Mouse (Mus musculus) embryonic facial prominence, embryonic 15.5 days (tissue): ENCODE results near the gene Atp6v1a. TPM values are rescaled to one million over a fixed set of nuclear protein-coding genes. Genes with fewer than 3 reads are reported as not detected.
A peak's percentile ranks its signal among the peaks of the same experiment; 100 is the strongest.

Experiments
- ATAC-seq: fragments of 200-750 bp; cut with Nextera tagmentation; 2 replicates; pipeline ENCODE4 v1.8.0; 2017; ENCODE audit warnings: low read depth, moderate TSS enrichment; ENCODE audit not compliant: insufficient number of reproducible peaks, low FRiP score, low TSS enrichment
- H3K27ac ChIP-seq: fragments of 300-500 bp; sonication (generic); replicated peaks from 2 replicates; pipeline ENCODE4 v1.5.1; 2015; ENCODE audit warnings: mild to moderate bottlenecking, inconsistent platforms
- H3K27me3 ChIP-seq: fragments of 300-500 bp; sonication (generic); 2 replicates; pipeline ENCODE4 v1.6.1; 2015; ENCODE audit warnings: inconsistent platforms
- H3K36me3 ChIP-seq: fragments of 300-500 bp; sonication (generic); 2 replicates; pipeline ENCODE4 v1.6.1; 2015; ENCODE audit warnings: mild to moderate bottlenecking, inconsistent platforms
- H3K4me1 ChIP-seq: fragments of 300-500 bp; sonication (generic); 2 replicates; pipeline ENCODE4 v1.6.1; 2015; ENCODE audit warnings: inconsistent platforms
- H3K4me2 ChIP-seq: fragments of 300-500 bp; sonication (generic); replicated peaks from 2 replicates; pipeline ENCODE4 v1.6.1; 2015; ENCODE audit warnings: mild to moderate bottlenecking, inconsistent platforms
- H3K4me3 ChIP-seq: fragments of 300-500 bp; sonication (generic); replicated peaks from 2 replicates; pipeline ENCODE4 v1.5.1; 2015; ENCODE audit warnings: mild to moderate bottlenecking, inconsistent platforms
- H3K9ac ChIP-seq: fragments of 300-500 bp; sonication (generic); 2 replicates; pipeline ENCODE4 v1.6.1; 2015; ENCODE audit warnings: inconsistent platforms
- H3K9me3 ChIP-seq: fragments of 300-500 bp; sonication (generic); replicated peaks from 2 replicates; pipeline ENCODE4 v1.6.1; 2016; ENCODE audit warnings: inconsistent platforms
- WGBS: fragments of 180-500 bp; shearing (Covaris S2); methylation state at CpG from one replicate; pipeline ENCODE4 v1.1.7; 2015; 5-methylcytosine and 5-hydroxymethylcytosine counted together
- polyA plus RNA-seq: library from polyadenylated mRNA; unstranded; fragments of >200 nt; fragmentation: Nextera tagmentation; extraction: Ambion mirVana; gene quantifications from 2 replicates; pipeline ENCODE4 v1.2.1, GENCODE M21; 2015

The Atp6v1a gene
- polyA plus RNA-seq, 1 experiment from 2014 or later: 58.1 TPM

DNA sequence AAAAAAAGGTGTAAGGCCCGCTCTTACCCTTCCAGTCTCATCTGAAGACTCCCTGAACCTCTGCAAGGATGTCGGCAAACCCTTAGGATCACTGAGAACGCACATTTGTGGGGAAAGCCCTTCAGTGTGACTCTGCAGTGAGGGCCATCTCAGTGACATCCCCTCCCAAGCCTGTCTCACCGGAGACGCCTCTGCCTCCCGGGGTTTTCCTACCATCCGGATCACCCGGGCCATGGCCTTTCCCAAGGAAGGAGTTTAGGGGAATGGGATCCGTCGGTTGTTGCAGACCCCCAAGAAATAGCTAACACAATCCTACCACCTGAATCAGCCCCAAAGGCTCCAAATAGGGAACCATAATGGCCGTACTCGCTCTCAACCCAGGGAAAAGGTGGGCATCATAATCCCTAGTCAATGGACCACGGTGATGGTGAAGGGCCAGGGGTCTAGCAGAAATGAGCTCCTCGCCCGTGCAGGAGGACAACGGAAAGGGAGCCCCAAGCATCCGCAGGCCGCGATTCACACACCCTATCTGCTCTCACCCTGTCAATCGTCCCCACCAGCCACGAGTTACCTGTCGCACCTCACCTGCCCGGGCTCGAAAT lies 1.0 kb downstream of the Atp6v1a start:
- ATAC-seq: peak; percentile 7; the same call in 1 of the 2 replicates
- H3K9me3 ChIP-seq: no peaks in the 10 kb centered on the region
- peak overlapping the region; percentile 99 for H3K27ac ChIP-seq
- WGBS: under 1% methylated on average over 24 of the region's 24 CpGs
- no peaks in the 10 kb centered on the region for H3K27me3 ChIP-seq
- H3K4me2 ChIP-seq: peak overlapping the region; percentile 88
- peak overlapping the region; percentile 98 for H3K4me3 ChIP-seq
- H3K9ac ChIP-seq: peak overlapping the region; percentile 93
- H3K36me3 ChIP-seq: no peaks in the 10 kb centered on the region
- peaks cover 8% of the 10 kb centered on the region for H3K4me1 ChIP-seq

GRCm38 (mm10) chr16:44136511-44137021 lies 2.9 kb downstream of the Atp6v1a start:
- Histone ChIP-seq H3K9me3 (no peaks in the 10 kb centered on the region), H3K27ac (no peak overlapping the region), H3K27me3 (no peaks in the 10 kb centered on the region), H3K36me3 (no peaks in the 10 kb centered on the region), H3K4me3 (no peak overlapping the region), H3K9ac (no peak overlapping the region), H3K4me1 (peaks cover 6% of the 10 kb centered on the region), H3K4me2 (no peak overlapping the region)
- WGBS: 74% methylated on average over 6 of the region's 6 CpGs
- no peak for ATAC-seq

DNA sequence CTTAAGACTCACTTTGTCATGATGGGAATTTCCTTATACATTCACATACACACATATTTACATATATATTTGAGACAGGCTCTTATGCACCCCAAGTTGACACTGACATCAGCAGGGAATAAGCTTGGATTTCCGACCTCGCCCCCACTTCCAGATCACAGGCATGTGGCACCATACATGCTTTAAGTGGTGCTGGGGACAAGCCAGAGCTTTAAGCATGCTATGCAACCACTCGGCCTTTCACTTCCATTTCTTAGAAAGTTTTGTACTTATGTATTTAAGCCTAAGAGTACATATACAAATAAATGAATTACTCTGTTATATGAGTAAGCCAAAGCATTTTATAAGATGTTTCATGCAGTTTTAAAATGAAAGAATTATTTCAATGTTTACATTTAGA lies 6.3 kb downstream of the Atp6v1a start:
- ATAC-seq: no peak
- Histone ChIP-seq H3K9ac (no peak overlapping the region), H3K9me3 (no peaks in the 10 kb centered on the region), H3K36me3 (no peaks in the 10 kb centered on the region), H3K4me3 (no peak overlapping the region), H3K27me3 (no peaks in the 10 kb centered on the region), H3K27ac (no peak overlapping the region), H3K4me2 (no peak overlapping the region), H3K4me1 (peaks cover 4% of the 10 kb centered on the region; the same call in 1 of the 2 replicates)
- WGBS: 80% methylated on average over 3 of the region's 3 CpGs

DNA sequence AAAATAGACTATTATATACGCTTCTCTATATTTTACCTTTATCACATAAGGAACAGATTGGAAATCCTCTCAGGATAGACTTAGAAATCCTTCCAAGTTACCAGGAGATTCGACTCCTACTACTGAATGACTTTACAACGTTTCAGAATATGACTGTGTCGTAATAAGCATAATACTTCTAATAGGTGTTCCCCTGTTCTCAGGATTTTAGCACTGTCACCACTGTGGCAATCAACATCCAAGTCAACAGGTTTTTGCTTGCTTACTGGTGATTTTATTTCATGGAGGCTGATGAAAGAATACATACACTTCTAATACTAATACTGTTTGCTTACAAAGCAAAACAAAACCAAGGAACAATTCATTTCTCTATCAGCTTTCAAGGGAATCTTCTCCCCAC lies 7.2 kb downstream of the Atp6v1a start:
- Histone ChIP-seq H3K27ac (no peak overlapping the region), H3K4me3 (no peak overlapping the region), H3K9ac (no peak overlapping the region), H3K36me3 (no peaks in the 10 kb centered on the region), H3K9me3 (no peaks in the 10 kb centered on the region), H3K4me1 (0 out of 2 replicates have a peak, but pooled peaks cover 4% of the 10 kb centered on the region), H3K27me3 (no peaks in the 10 kb centered on the region), H3K4me2 (no peak overlapping the region)
- 70% methylated on average over 4 of the region's 4 CpGs for WGBS
- ATAC-seq: no peak

GRCm38 (mm10) chr16:44126437-44126836 lies 13.1 kb downstream of the Atp6v1a start:
- H3K9me3 ChIP-seq: no peaks in the 10 kb centered on the region
- 64% methylated on average over 4 of the region's 4 CpGs for WGBS
- H3K4me3 ChIP-seq: no peak overlapping the region
- no peak overlapping the region for H3K4me2 ChIP-seq
- no peaks in the 10 kb centered on the region for H3K27me3 ChIP-seq
- 0 out of 2 replicates have a peak, but pooled peaks cover 2% of the 10 kb centered on the region for H3K4me1 ChIP-seq
- H3K9ac ChIP-seq: no peak overlapping the region
- H3K27ac ChIP-seq: no peak overlapping the region
- peak; percentile 47 for ATAC-seq
- no peaks in the 10 kb centered on the region for H3K36me3 ChIP-seq

- H3K4me1 ChIP-seq: 0 out of 2 replicates have a peak, but pooled peaks cover 2% of the 10 kb centered on the region
- no peak overlapping the region for H3K4me3 ChIP-seq
- WGBS: 83% methylated on average over 2 of the region's 2 CpGs
- H3K4me2 ChIP-seq: no peak overlapping the region
- no peaks in the 10 kb centered on the region for H3K27me3 ChIP-seq
- H3K36me3 ChIP-seq: no peaks in the 10 kb centered on the region
- no peak for ATAC-seq
- H3K9me3 ChIP-seq: no peaks in the 10 kb centered on the region
- H3K9ac ChIP-seq: no peak overlapping the region
- H3K27ac ChIP-seq: no peak overlapping the region
Observed at GRCm38 (mm10) chr16:44125436-44125835, 14.1 kb downstream of the Atp6v1a start.

DNA sequence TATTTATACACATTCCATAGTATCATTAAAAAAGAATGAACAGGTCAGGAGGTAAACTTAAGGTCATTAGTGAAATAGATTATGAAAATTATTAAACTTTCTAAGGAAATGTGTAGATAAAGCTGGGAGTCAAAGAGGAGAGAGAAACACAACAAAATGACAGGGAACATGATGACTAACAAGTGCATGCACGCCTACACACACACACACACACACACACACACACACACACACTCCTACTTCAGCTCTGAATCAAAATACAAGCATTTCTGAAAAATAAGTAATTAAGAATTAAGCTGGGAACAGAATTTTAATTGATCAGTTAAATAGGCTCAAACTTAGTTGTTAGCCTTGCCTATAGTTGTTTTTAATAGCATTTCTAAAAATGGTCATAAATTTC lies 14.8 kb downstream of the Atp6v1a start:
- Histone ChIP-seq H3K9me3 (no peaks in the 10 kb centered on the region), H3K27ac (no peak overlapping the region), H3K27me3 (no peaks in the 10 kb centered on the region), H3K4me2 (no peak overlapping the region), H3K9ac (no peak overlapping the region), H3K4me1 (0 out of 2 replicates have a peak, but pooled peaks cover 2% of the 10 kb centered on the region), H3K36me3 (no peaks in the 10 kb centered on the region), H3K4me3 (no peak overlapping the region)
- WGBS: 62% methylated on average over 1 of the region's 1 CpGs
- ATAC-seq: no peak

DNA sequence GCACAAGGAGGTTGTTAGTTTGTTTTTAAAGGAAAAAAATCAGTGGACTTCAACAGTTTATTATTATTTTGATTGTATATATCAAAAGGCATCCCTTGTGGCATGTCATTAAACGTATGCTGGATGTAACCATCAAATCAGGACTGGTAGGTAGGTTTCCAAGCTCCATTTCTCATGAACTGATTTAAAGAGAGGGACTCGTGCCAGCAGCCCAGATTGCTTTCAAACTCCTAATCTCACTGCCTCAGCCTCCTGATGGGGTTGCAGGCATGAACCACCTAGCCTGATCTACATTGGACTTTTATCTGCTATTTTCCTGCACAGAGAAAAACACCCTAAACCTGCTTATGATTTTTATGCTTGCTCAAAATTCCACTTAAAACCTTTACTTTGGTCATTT lies 15.7 kb downstream of the Atp6v1a start:
- ATAC-seq: no peak
- Histone ChIP-seq H3K4me3 (no peak overlapping the region), H3K27me3 (no peaks in the 10 kb centered on the region), H3K36me3 (no peaks in the 10 kb centered on the region), H3K4me2 (no peak overlapping the region), H3K9ac (no peak overlapping the region), H3K9me3 (no peaks in the 10 kb centered on the region), H3K4me1 (0 out of 2 replicates have a peak, but pooled peaks cover 2% of the 10 kb centered on the region), H3K27ac (no peak overlapping the region)
- 68% methylated on average over 2 of the region's 2 CpGs for WGBS

GRCm38 (mm10) chr16:44122982-44123725 lies 16.4 kb downstream of the Atp6v1a start:
- 76% methylated on average over 7 of the region's 7 CpGs for WGBS
- no peaks in the 10 kb centered on the region for H3K27me3 ChIP-seq
- no peak overlapping the region for H3K4me3 ChIP-seq
- no peak overlapping the region for H3K27ac ChIP-seq
- H3K4me1 ChIP-seq: 0 out of 2 replicates have a peak, but pooled peaks cover 2% of the 10 kb centered on the region
- no peak overlapping the region for H3K4me2 ChIP-seq
- no peak overlapping the region for H3K9ac ChIP-seq
- 0 out of 2 replicates have a peak, but pooled peaks cover 5% of the 10 kb centered on the region for H3K36me3 ChIP-seq
- no peaks in the 10 kb centered on the region for H3K9me3 ChIP-seq
- ATAC-seq: no peak

GRCm38 (mm10) chr16:44122574-44122973 lies 16.9 kb downstream of the Atp6v1a start:
- Histone ChIP-seq H3K9me3 (no peaks in the 10 kb centered on the region), H3K4me2 (no peak overlapping the region), H3K4me3 (no peak overlapping the region), H3K9ac (no peak overlapping the region), H3K27ac (no peak overlapping the region), H3K27me3 (no peaks in the 10 kb centered on the region), H3K4me1 (0 out of 2 replicates have a peak, but pooled peaks cover 2% of the 10 kb centered on the region), H3K36me3 (0 out of 2 replicates have a peak, but pooled peaks cover 5% of the 10 kb centered on the region)
- ATAC-seq: no peak
- 86% methylated on average over 6 of the region's 6 CpGs for WGBS

- H3K27ac ChIP-seq: no peak overlapping the region
- H3K9me3 ChIP-seq: no peaks in the 10 kb centered on the region
- no peak overlapping the region for H3K9ac ChIP-seq
- 84% methylated on average over 6 of the region's 6 CpGs for WGBS
- no peaks in the 10 kb centered on the region for H3K27me3 ChIP-seq
- no peak overlapping the region for H3K4me3 ChIP-seq
- 0 out of 2 replicates have a peak, but pooled peaks cover 5% of the 10 kb centered on the region for H3K36me3 ChIP-seq
- no peak overlapping the region for H3K4me2 ChIP-seq
- 0 out of 2 replicates have a peak, but pooled peaks cover 2% of the 10 kb centered on the region for H3K4me1 ChIP-seq
- ATAC-seq: no peak
Observed at GRCm38 (mm10) chr16:44122122-44122521, 17.4 kb downstream of the Atp6v1a start.
